Mouse (Mus musculus) bone marrow macrophage, adult 2 months (primary cell): ENCODE measurements around the gene Gm44790.

ENCODE experiments used
- CTCF ChIP-seq: IDR thresholded peaks from 2 replicates; pipeline ENCODE4 v1.5.1; 2012; ENCODE audit warnings: low read depth, mild to moderate bottlenecking, low read length, moderate library complexity
- POLR2A ChIP-seq: IDR thresholded peaks from 2 replicates; pipeline ENCODE4 v1.6.1; 2012; ENCODE audit warnings: mild to moderate bottlenecking, low read depth, low read length, borderline replicate concordance

GRCm38 (mm10) chr6:86473077-86473476 lies 46.6 kb downstream of the Gm44790 start:
- TF ChIP-seq CTCF = no peak
- no peak for TF ChIP-seq POLR2A
